Mouse (Mus musculus): ENCODE measurements at regions not wholly inside any gene's neighbourhood (a gene's known extent, or its start where the extent isn't known, plus 50 kb on each side); places are given as distances from the start of the nearest gene placed in this dataset.

DNA sequence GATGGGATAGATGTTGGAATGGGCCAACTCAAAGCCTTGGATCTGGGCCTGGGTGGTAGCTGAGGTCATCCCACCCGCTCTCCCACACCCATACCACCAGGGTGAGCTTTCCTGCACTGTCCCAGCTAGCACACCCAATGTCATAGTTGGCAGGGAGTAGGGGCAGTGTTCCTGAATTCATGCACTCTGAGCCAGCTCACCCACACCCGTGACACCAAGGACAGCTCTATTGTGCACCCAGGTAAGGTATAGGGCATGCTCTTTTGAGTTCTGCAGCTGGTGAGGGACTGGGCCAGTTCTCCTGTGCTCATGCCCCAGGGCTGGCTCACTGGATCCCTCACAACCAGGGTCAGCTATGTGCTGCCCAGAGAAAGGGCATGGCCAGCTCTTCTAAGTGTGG, 64.8 kb upstream of the Peli2 start:
- Histone ChIP-seq H3K4me3 (no peak overlapping the region), H3K27ac (no peak overlapping the region)
- DNase-seq (ENCODE audit: extremely low spot score in 1 of 2, low spot score in 2 of 2): no peak
- no peak for TF ChIP-seq CTCF (IDR thresholded peaks at IDR 0.05)
- intact Hi-C loops (cut with DNase I): no loop called here

DNA sequence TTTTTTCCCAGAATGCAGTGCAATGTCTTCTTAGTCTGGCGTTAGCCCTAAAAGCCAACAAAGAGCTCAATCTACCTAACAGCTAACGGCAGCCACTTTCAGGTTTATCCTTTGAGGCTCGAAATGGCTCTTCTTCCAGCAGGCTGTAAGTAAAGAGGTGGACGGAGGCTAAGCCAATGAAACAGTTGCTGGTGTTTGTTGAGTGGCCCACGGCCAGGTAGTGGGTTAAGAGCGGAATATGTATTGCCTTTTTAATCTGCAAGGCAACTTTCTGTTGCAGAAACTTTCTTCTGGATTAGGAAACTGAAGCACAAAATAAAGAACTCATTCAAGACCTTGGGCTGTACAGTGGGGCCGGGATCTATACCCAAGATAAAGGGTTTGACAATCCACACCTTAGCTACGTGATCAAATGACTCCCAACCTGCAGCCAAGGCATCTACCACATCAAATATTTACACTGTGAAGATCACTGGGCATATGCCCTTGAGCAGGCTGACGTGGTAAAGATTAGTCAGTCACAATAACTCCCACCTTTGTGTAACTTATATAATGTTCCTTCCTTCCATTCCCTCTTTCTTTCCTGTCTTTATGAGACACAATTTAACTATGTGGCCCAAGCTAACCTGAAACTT, 62.3 kb upstream of the Peli2 start:
- no peak overlapping the region for H3K27ac ChIP-seq
- no peak for TF ChIP-seq CTCF (IDR thresholded peaks at IDR 0.05)
- H3K4me3 ChIP-seq: no peak overlapping the region
- intact Hi-C loops (cut with DNase I): no loop called here
- no peak for DNase-seq (ENCODE audit: extremely low spot score in 1 of 2, low spot score in 2 of 2)

DNA sequence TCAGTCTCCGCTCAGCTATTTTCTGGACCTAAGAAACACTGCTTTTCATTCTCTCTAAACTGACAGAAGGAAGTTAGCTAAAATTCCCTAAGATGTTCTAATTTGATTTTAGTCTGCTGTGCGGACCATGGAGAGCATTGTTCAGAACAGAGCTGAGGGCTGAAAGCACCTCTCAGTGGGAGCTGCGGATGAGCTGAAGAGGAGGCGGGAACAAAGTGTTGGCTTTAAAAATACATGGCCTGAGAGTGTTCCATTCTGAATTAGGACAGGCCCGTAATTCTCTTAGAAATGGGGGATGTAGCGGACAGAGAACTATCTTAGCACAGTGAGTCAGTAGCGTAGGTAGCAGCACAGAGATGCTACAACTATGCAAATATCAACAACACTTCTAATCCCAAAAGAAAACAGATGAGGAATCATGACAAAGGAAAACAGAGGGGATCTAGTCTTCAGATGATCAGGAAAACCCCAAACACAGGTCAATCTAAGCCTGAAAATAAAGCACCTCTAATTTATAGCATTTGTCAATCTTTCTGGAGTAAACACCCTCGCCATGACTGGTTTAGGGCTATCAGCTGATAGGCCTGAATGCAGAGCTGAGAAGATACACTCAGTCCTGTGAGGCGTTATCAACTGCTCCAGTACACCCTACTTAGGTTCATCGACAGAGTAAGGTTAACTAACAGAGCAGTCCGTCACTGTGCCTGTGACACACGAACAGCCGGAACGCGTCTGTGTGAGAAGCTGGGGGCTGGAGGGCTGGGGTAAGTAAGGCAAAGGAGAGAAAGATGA, 60.8 kb upstream of the Peli2 start:
- no peak for TF ChIP-seq CTCF (IDR thresholded peaks at IDR 0.05)
- Histone ChIP-seq H3K4me3 (no peak overlapping the region), H3K27ac (peak overlapping the region; percentile 38; the same call in 1 of the 2 replicates)
- no peak for DNase-seq (ENCODE audit: extremely low spot score in 1 of 2, low spot score in 2 of 2)
- intact Hi-C loops (cut with DNase I): no loop called here

DNA sequence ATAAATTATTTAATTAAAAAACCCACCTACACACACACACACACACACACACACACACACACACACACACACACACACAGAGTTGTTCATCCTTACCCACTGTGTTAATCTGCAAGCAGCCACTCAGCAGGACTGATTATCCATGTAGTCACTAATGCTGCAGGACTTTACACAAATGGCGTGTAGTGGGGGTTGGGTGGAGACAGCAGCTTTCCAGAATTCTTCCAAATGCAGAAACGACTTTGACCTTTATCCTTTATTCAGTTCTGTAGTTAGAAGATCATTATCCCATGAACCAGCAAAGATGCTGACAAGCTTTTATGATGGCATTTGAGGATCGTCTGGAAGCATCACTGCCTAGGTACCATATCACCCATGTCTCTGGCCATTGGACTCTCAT, 52.0 kb upstream of the Peli2 start:
- Histone ChIP-seq H3K27ac (no peak overlapping the region), H3K4me3 (no peak overlapping the region)
- intact Hi-C loops (cut with DNase I): no loop called here
- no peak for TF ChIP-seq CTCF (IDR thresholded peaks at IDR 0.05)
- DNase-seq (ENCODE audit: extremely low spot score in 1 of 2, low spot score in 2 of 2): no peak
